Mouse (Mus musculus): ENCODE data around the gene Itm2c. TPM values are rescaled to one million over a fixed set of nuclear protein-coding genes. Genes with fewer than 3 reads are reported as not detected.

The Itm2c gene
- polyA plus RNA-seq, 1 experiment from 2014 or later: 166 TPM

DNA sequence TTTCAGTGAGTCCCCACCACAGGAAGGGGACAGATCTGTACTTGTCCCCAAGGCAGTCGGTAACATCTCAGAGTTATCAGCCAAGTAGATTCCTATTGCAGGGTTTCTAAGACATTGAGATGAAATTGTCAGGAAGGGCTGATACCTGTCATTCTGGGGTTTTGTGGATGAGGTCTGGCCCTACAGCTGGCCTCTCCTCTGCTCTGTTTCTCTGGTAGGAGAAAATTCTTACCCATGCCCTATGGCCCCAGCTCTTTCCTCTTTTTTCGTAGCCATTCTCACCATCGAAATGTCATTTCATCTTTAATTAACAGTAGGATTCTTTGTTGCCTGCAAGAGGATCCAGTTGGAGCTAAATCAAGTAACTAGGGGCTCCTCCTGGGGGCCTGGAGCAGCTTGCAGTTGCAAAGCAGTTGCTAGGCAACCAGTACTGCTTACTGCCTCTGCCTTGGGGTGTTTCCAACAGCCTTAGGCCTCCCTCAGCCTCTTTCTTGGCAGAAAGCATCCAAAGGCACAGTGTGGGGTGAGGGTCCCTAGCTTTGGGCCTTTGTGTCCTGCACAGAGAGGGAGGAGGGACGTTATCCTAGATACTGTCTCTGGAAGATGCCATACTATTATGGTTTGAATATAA, 34.1 kb downstream of the Itm2c start, which contains the start of gene 4933407L21Rik:
Gene 4933407L21Rik, plus strand, starts transcription at position 427 of the 631 bp plus-strand sequence.
- H3K36me3 ChIP-seq (ENCODE audit: control insufficient read depth, insufficient read depth): no peaks in the 10 kb centered on the region
- ATAC-seq: peak; percentile 95
- 10% methylated on average over 4 of the region's 4 CpGs for WGBS
- no peak within 1 kb of the TSS for H3K4me3 ChIP-seq (replicated peaks; ENCODE audit: low read length)
- peak within 1 kb of the TSS; percentile 15 for H3K4me2 ChIP-seq (ENCODE audit: low read length)
- peaks cover 30% of the 10 kb centered on the region for H3K4me1 ChIP-seq (replicated peaks; ENCODE audit: control insufficient read depth, insufficient read depth, low read length)
- no peaks in the 10 kb centered on the region for H3K27me3 ChIP-seq (replicated peaks; ENCODE audit: control insufficient read depth, insufficient read depth, low read length)
- peak within 1 kb of the TSS; percentile 39; the same call in 1 of the 2 replicates for H3K9ac ChIP-seq (replicated peaks; ENCODE audit: low read depth, low read length)
- H3K27ac ChIP-seq (ENCODE audit: low read length): peak within 1 kb of the TSS; percentile 80
- H3K9me3 ChIP-seq (ENCODE audit: control insufficient read depth, low read length): no peaks in the 10 kb centered on the region

- WGBS: 56% methylated on average over 4 of the region's 4 CpGs
- no peak overlapping the region for H3K9ac ChIP-seq (replicated peaks; ENCODE audit: low read depth, low read length)
- H3K4me2 ChIP-seq (ENCODE audit: low read length): peak overlapping the region; percentile 15; the same call in 1 of the 2 replicates
- no peaks in the 10 kb centered on the region for H3K27me3 ChIP-seq (replicated peaks; ENCODE audit: control insufficient read depth, insufficient read depth, low read length)
- H3K9me3 ChIP-seq (ENCODE audit: control insufficient read depth, low read length): no peaks in the 10 kb centered on the region
- peak; percentile 41 for ATAC-seq
- no peaks in the 10 kb centered on the region for H3K36me3 ChIP-seq (ENCODE audit: control insufficient read depth, insufficient read depth)
- H3K27ac ChIP-seq (ENCODE audit: low read length): peak overlapping the region; percentile 80
- no peak overlapping the region for H3K4me3 ChIP-seq (replicated peaks; ENCODE audit: low read length)
- H3K4me1 ChIP-seq (replicated peaks; ENCODE audit: control insufficient read depth, insufficient read depth, low read length): peaks cover 35% of the 10 kb centered on the region
Observed at GRCm38 (mm10) chr1:85928688-85929065, 34.6 kb downstream of the Itm2c start.

GRCm38 (mm10) chr1:85929406-85929805, 35.3 kb downstream of the Itm2c start:
- Histone ChIP-seq H3K36me3 (ENCODE audit: control insufficient read depth, insufficient read depth) (no peaks in the 10 kb centered on the region), H3K9me3 (ENCODE audit: control insufficient read depth, low read length) (no peaks in the 10 kb centered on the region), H3K9ac (replicated peaks; ENCODE audit: low read depth, low read length) (no peak overlapping the region), H3K27ac (ENCODE audit: low read length) (no peak overlapping the region), H3K27me3 (replicated peaks; ENCODE audit: control insufficient read depth, insufficient read depth, low read length) (no peaks in the 10 kb centered on the region), H3K4me1 (replicated peaks; ENCODE audit: control insufficient read depth, insufficient read depth, low read length) (peaks cover 40% of the 10 kb centered on the region), H3K4me3 (replicated peaks; ENCODE audit: low read length) (no peak overlapping the region), H3K4me2 (ENCODE audit: low read length) (no peak overlapping the region)
- no peak for ATAC-seq
- 94% methylated on average over 6 of the region's 6 CpGs for WGBS

DNA sequence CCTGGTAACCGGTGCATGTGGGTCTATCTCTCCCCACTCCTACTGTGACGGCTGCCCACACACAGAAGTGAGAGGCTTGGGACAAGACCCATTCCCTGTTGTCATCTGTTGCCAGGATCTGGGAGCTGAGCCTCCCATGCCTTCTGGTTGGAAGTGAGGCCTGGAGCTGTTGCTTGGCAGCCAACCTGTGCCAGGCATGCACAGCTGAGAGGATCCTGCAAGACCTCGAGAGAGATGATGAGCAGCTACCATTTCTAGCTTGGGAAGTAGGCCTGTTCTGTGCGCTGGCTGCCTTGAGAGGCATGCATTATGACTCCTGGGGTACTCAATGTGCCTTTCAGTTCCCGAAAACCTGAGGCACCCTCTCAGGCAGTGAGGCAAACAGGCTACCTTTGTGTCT, 37.1 kb downstream of the Itm2c start:
- Histone ChIP-seq H3K9me3 (ENCODE audit: control insufficient read depth, low read length) (no peaks in the 10 kb centered on the region), H3K27ac (ENCODE audit: low read length) (no peak overlapping the region), H3K36me3 (ENCODE audit: control insufficient read depth, insufficient read depth) (no peaks in the 10 kb centered on the region), H3K4me1 (replicated peaks; ENCODE audit: control insufficient read depth, insufficient read depth, low read length) (peaks cover 44% of the 10 kb centered on the region), H3K9ac (replicated peaks; ENCODE audit: low read depth, low read length) (no peak overlapping the region), H3K4me2 (ENCODE audit: low read length) (no peak overlapping the region), H3K4me3 (replicated peaks; ENCODE audit: low read length) (no peak overlapping the region), H3K27me3 (replicated peaks; ENCODE audit: control insufficient read depth, insufficient read depth, low read length) (no peaks in the 10 kb centered on the region)
- WGBS: 74% methylated on average over 5 of the region's 5 CpGs
- ATAC-seq: no peak

DNA sequence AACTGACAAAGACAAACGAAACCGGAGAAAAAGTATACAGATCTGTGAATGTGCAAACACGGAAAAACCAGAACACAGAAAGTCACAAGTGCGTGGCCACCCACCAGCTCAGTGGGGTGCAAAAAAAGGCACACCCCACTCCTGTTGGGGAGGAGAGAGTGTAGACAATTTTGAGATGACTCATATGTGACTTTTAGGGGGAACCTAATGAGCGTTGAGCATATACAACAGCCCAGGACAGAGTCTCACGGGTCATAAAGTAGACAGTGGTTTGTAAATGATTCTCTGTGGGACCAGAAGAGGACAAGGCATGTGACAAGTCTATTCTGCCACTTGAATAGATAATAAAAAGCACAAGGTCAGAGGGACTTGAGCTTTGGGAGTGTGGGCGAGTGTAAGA, 39.1 kb downstream of the Itm2c start:
- 0 out of 2 replicates have a peak overlapping the region, but pooled peaks have one; percentile 6 for H3K4me2 ChIP-seq (ENCODE audit: low read length)
- no peak overlapping the region for H3K27ac ChIP-seq (ENCODE audit: low read length)
- no peak for ATAC-seq
- no peaks in the 10 kb centered on the region for H3K36me3 ChIP-seq (ENCODE audit: control insufficient read depth, insufficient read depth)
- 43% methylated on average over 7 of the region's 7 CpGs for WGBS
- no peak overlapping the region for H3K9ac ChIP-seq (replicated peaks; ENCODE audit: low read depth, low read length)
- H3K4me3 ChIP-seq (replicated peaks; ENCODE audit: low read length): no peak overlapping the region
- peaks cover 36% of the 10 kb centered on the region for H3K4me1 ChIP-seq (replicated peaks; ENCODE audit: control insufficient read depth, insufficient read depth, low read length)
- no peaks in the 10 kb centered on the region for H3K9me3 ChIP-seq (ENCODE audit: control insufficient read depth, low read length)
- H3K27me3 ChIP-seq (replicated peaks; ENCODE audit: control insufficient read depth, insufficient read depth, low read length): no peaks in the 10 kb centered on the region

DNA sequence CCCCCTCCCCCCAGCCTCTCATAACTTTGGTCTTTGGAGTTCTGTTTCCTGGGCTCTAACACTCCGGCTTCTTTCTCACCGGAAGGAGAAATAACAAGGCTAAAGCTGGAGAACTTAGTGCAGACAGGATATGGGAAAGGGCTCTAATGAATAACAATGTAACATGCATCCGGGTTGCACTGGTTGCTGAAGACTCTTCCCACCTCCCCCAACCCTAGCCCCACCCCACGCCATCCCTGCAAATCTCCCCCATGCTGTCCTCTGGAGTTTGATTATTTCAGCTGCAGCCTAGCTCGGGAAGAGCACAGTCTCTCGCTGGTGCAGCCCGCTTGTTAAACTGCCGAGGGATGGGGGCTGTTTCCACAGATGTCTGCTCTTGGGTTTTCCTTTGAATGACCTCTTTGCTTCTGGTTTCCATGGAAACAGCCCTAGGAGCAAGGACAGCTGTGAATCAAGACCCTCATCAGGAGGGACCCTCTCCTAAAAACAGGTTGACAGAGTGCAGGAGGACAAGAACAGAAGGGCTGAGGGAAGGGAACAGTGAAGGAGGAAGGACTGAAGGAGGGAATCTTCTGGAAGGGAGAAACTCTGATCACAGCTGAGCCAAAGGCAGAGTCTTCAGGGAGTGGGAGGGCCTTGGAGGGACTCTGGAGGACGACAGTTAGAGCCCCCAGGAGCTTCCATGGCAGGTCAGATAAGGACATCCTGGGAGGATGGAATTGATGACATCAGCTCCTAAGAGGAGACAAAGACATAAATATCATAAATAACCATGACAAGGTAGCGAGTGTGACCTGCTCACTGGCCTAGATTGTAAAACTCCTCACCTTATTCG, 39.8 kb downstream of the Itm2c start:
- H3K9ac ChIP-seq (replicated peaks; ENCODE audit: low read depth, low read length): 0 out of 2 replicates have a peak overlapping the region, but pooled peaks have one; percentile 15
- H3K27me3 ChIP-seq (replicated peaks; ENCODE audit: control insufficient read depth, insufficient read depth, low read length): no peaks in the 10 kb centered on the region
- peaks cover 30% of the 10 kb centered on the region for H3K4me1 ChIP-seq (replicated peaks; ENCODE audit: control insufficient read depth, insufficient read depth, low read length)
- WGBS: 22% methylated on average over 11 of the region's 11 CpGs
- ATAC-seq: peak; percentile 34
- no peaks in the 10 kb centered on the region for H3K36me3 ChIP-seq (ENCODE audit: control insufficient read depth, insufficient read depth)
- H3K27ac ChIP-seq (ENCODE audit: low read length): 0 out of 2 replicates have a peak overlapping the region, but pooled peaks have one; percentile 4
- H3K9me3 ChIP-seq (ENCODE audit: control insufficient read depth, low read length): no peaks in the 10 kb centered on the region
- no peak overlapping the region for H3K4me3 ChIP-seq (replicated peaks; ENCODE audit: low read length)
- peak overlapping the region; percentile 6; the same call in 1 of the 2 replicates for H3K4me2 ChIP-seq (ENCODE audit: low read length)

DNA sequence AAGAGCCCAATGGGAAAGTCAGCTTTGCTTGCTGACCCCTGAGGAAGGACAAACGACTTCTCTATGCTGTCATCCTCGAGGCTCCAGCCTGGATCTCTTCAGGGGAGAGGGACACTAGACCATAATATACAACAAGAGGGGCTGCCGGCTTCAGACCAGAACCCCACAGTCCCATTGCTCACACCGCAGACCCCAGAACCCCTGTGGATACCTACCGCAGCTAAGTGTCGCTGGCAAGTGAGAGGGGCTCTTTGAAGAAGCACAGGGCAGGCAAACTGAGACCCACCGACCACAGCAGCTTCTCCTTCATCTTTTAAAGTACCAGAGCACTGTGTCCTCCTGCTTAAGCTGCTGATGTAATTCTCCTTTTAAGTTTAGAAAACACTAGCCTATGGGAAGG, 40.5 kb downstream of the Itm2c start:
- H3K36me3 ChIP-seq (ENCODE audit: control insufficient read depth, insufficient read depth): no peaks in the 10 kb centered on the region
- no peak overlapping the region for H3K9ac ChIP-seq (replicated peaks; ENCODE audit: low read depth, low read length)
- H3K4me3 ChIP-seq (replicated peaks; ENCODE audit: low read length): no peak overlapping the region
- no peak for ATAC-seq
- H3K9me3 ChIP-seq (ENCODE audit: control insufficient read depth, low read length): no peaks in the 10 kb centered on the region
- no peak overlapping the region for H3K27ac ChIP-seq (ENCODE audit: low read length)
- no peaks in the 10 kb centered on the region for H3K27me3 ChIP-seq (replicated peaks; ENCODE audit: control insufficient read depth, insufficient read depth, low read length)
- peaks cover 24% of the 10 kb centered on the region for H3K4me1 ChIP-seq (replicated peaks; ENCODE audit: control insufficient read depth, insufficient read depth, low read length)
- WGBS: 26% methylated on average over 7 of the region's 7 CpGs
- no peak overlapping the region for H3K4me2 ChIP-seq (ENCODE audit: low read length)

DNA sequence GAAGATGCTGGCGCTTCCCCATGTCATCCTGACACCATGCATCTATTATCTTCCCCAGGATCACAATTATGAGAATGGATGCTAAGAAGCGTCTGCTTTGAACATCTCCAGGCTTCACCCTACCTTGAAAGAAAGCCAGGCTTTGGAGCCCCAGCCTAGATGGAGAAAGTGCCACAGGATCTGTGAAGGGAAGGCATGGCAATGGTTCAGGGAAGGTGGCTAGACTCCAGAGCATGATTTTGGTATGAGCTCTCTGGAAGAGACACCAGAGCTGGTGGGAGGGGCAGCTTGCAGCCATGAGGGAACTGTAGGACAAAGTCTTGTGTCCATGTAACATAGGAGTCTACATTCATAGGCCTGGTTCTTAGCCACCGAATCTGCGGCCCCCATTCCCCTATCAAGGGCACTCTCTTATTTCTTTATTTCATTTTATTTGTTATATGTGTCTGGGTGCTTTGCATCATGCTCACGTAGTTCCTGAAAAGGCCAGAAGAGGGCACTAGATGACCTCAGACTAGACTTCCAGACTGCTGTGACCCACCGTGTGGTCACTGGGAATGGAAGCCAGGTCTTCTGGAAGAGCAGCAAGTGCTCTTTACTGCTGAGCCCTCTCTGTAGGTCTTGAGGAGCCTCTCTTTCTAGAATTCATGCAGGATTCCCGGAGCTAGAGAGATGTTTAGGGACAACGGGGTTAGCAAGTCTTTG, 41.2 kb downstream of the Itm2c start:
- no peak overlapping the region for H3K4me2 ChIP-seq (ENCODE audit: low read length)
- H3K4me3 ChIP-seq (replicated peaks; ENCODE audit: low read length): no peak overlapping the region
- no peaks in the 10 kb centered on the region for H3K9me3 ChIP-seq (ENCODE audit: control insufficient read depth, low read length)
- ATAC-seq: no peak
- H3K9ac ChIP-seq (replicated peaks; ENCODE audit: low read depth, low read length): no peak overlapping the region
- H3K4me1 ChIP-seq (replicated peaks; ENCODE audit: control insufficient read depth, insufficient read depth, low read length): peaks cover 24% of the 10 kb centered on the region
- WGBS: 46% methylated on average over 8 of the region's 8 CpGs
- no peaks in the 10 kb centered on the region for H3K36me3 ChIP-seq (ENCODE audit: control insufficient read depth, insufficient read depth)
- no peaks in the 10 kb centered on the region for H3K27me3 ChIP-seq (replicated peaks; ENCODE audit: control insufficient read depth, insufficient read depth, low read length)
- H3K27ac ChIP-seq (ENCODE audit: low read length): no peak overlapping the region

- Histone ChIP-seq H3K36me3 (ENCODE audit: control insufficient read depth, insufficient read depth) (no peaks in the 10 kb centered on the region), H3K27ac (ENCODE audit: low read length) (no peak overlapping the region), H3K9ac (replicated peaks; ENCODE audit: low read depth, low read length) (no peak overlapping the region), H3K27me3 (replicated peaks; ENCODE audit: control insufficient read depth, insufficient read depth, low read length) (no peaks in the 10 kb centered on the region), H3K4me1 (replicated peaks; ENCODE audit: control insufficient read depth, insufficient read depth, low read length) (peaks cover 23% of the 10 kb centered on the region), H3K4me3 (replicated peaks; ENCODE audit: low read length) (no peak overlapping the region), H3K4me2 (ENCODE audit: low read length) (no peak overlapping the region), H3K9me3 (ENCODE audit: control insufficient read depth, low read length) (no peaks in the 10 kb centered on the region)
- ATAC-seq: no peak
- 68% methylated on average over 6 of the region's 6 CpGs for WGBS
Observed at GRCm38 (mm10) chr1:85936265-85936664, 42.2 kb downstream of the Itm2c start.
